Mouse (Mus musculus): ENCODE data around the gene Ly6g6f.
A peak's percentile ranks its signal among the peaks of the same experiment; 100 is the strongest.

DNA sequence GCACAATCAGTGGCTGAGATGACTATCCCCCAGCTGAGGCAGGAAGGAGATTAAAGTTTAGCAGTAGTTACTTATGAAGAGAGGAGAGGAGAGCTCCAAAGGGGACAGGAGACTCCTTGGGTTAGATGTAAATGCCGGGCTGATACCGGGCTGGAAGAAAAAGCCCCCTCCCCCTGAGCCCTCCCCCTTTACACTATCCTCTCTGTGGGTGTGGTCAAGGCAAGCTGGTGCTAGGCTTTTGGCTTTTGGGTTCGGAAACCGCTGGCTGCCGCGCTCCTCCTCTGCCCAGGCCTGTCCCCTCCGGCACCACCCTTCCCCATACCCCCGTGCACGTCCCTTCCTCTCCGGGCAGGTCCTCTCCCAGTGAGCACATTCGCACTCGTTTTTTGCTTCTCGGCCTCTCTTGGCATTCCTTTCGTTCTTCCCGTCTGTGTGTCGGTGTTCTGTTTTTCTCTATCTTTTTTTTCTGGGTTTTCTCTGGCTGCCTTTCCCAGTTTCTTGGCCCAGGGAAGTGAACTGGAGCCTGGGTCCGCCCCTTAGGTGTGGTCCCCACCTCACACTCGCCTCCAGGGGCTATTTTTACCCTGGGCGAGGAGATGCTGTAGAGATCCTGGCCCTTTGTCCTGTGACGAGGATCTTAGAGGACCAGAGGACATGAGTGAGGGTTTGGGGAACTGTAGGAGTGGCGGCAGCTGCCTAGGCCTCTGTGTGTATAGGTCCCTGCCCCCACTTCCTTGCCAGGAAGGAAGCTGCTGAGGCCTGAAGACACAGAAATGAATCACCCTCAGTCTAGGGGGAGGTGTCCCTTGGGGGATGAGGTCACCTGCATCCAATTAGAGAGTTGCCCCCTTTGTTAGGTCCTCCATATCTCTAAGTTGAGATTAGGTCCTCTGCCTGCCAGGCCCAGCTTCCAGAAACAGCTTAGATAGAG, 34.0 kb downstream of the Ly6g6f start:
- TF ChIP-seq POLR2A (IDR thresholded peaks at IDR 0.05; ENCODE audit: low read depth, low read length) = peak; percentile 95
- TF ChIP-seq CTCF (IDR thresholded peaks at IDR 0.05; ENCODE audit: extremely low read depth, insufficient read depth, insufficient read length, insufficient replicate concordance) = no peak
